Mouse (Mus musculus): ENCODE measurements around the gene Cldn11. TPM values are rescaled to one million over a fixed set of nuclear protein-coding genes. Genes with fewer than 3 reads are reported as not detected.

Cldn11 gene
- polyA plus RNA-seq, 2 experiments: 0.06 TPM; not detected in 1

DNA sequence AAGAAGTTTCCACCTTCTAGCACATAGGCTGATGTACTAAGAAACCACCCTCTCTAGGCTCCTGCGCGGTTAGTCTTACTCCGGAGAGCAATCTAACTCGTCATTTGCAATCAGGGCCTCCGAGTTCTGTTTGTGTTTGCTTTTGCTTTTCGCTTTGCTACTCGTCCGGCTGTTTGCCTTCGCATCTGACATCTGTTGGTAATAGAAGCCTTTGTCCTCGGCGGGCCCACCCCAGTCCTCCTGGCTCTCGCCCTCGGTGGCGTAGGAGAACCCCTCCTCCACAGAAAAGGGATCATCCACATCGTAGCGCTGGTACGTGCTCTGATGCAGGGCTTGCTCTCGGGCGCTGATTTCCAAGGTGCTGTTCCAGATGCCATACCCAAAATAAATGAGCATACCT, 59.3 kb downstream of the Cldn11 start:
- H3K27ac ChIP-seq: no peak overlapping the region
- ATAC-seq (ENCODE audit: insufficient read depth) (no peak), DNase-seq (ENCODE audit: low read depth in 3 of 3, low spot score in 3 of 3) (no peak)
- no peak overlapping the region for H3K4me2 ChIP-seq (ENCODE audit: low read depth)
- H3K27me3 ChIP-seq (ENCODE audit: control insufficient read depth, insufficient read depth, low read length): no peaks in the 10 kb centered on the region
- no peaks in the 10 kb centered on the region for H3K36me3 ChIP-seq (replicated peaks; ENCODE audit: control insufficient read depth, insufficient read depth, low read depth)
- no peaks in the 10 kb centered on the region for H3K9me3 ChIP-seq (ENCODE audit: control insufficient read depth, low read length)
- 25% methylated on average over 19 of the region's 19 CpGs for WGBS (ENCODE audit: insufficient replicate concordance)
- no peak overlapping the region for H3K9ac ChIP-seq (replicated peaks)
- TF ChIP-seq EP300 (IDR thresholded peaks at IDR 0.05; ENCODE audit: low read depth) (no peak), CTCF (IDR thresholded peaks at IDR 0.05; ENCODE audit: low read depth) (no peak)
- H3K4me3 ChIP-seq (ENCODE audit: insufficient read depth in 1 of 2, low read depth in 2 of 2, low read length in 2 of 2): no peak overlapping the region
- no peaks in the 10 kb centered on the region for H3K4me1 ChIP-seq (replicated peaks; ENCODE audit: control insufficient read depth in 2 of 2, insufficient read depth in 2 of 2, low read length in 1 of 2)

DNA sequence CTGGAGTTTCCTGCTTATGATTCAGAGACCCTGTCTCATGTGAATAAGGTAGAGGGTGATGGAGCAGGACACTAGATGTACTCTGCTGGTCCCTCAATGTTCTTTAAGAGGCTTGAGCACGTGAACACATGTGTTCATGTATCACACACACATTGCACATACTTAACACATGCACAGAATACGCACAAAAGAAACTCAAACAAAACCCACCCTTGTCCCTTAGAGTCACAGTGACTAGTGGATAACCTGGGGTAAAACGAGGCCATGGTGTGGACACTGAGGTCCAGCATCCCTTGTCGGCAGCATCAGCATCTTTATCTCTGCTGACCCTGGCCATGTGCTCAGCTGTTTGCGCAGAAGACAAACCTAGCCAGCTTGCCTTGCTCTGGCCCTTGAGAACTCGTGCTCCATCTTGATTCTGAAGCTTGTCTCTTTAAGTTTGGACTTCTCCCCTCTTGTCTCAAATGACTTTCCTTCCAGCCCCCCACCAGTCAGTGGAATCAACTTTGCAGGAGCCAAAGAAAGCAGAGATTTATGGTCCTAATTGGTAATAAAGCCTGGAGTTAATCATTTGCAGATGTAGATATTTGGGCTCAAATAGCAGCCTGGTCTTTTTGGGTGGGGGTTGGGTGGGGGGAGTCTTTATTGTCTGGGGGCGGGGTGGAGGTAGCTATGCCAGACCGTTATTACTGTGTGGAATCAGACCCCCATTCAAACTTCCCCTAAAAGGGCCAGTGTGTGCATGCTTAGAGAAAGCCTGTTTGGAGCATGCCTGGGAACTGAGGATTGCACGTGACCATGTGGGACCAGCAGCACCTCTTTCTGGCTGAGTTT, 62.7 kb downstream of the Cldn11 start:
- no peaks in the 10 kb centered on the region for H3K9me3 ChIP-seq (ENCODE audit: control insufficient read depth, low read length)
- H3K9ac ChIP-seq (replicated peaks): no peak overlapping the region
- 46% methylated on average over 9 of the region's 9 CpGs for WGBS (ENCODE audit: insufficient replicate concordance)
- ATAC-seq (ENCODE audit: insufficient read depth) (no peak), DNase-seq (ENCODE audit: low read depth in 3 of 3, low spot score in 3 of 3) (no peak)
- H3K4me3 ChIP-seq (ENCODE audit: insufficient read depth in 1 of 2, low read depth in 2 of 2, low read length in 2 of 2): no peak overlapping the region
- H3K4me1 ChIP-seq (replicated peaks; ENCODE audit: control insufficient read depth in 2 of 2, insufficient read depth in 2 of 2, low read length in 1 of 2): no peaks in the 10 kb centered on the region
- no peaks in the 10 kb centered on the region for H3K27me3 ChIP-seq (ENCODE audit: control insufficient read depth, insufficient read depth, low read length)
- no peak overlapping the region for H3K27ac ChIP-seq
- no peaks in the 10 kb centered on the region for H3K36me3 ChIP-seq (replicated peaks; ENCODE audit: control insufficient read depth, insufficient read depth, low read depth)
- no peak overlapping the region for H3K4me2 ChIP-seq (ENCODE audit: low read depth)
- TF ChIP-seq EP300 (IDR thresholded peaks at IDR 0.05; ENCODE audit: low read depth) (no peak), CTCF (IDR thresholded peaks at IDR 0.05; ENCODE audit: low read depth) (no peak)

DNA sequence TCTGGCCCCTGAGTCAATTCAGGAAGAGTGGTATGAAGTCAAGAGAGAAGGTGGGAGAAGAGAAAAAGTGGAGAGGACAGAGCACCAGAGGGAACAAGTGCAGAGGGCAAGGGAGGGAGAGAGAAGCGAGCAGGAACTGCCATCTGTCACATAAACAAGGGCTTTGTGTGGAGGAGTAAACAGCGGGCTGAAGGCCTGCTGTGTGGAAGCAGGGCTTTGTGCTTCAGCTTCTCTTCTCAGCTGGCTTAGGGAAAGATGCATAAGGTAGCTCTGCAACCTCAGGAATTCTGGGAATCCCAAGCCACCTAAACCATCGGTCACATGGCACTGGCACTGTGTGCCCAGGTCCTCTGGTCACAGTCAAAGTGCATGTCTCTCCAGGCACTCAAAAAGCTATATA, 64.1 kb downstream of the Cldn11 start:
- no peaks in the 10 kb centered on the region for H3K4me1 ChIP-seq (replicated peaks; ENCODE audit: control insufficient read depth in 2 of 2, insufficient read depth in 2 of 2, low read length in 1 of 2)
- H3K9ac ChIP-seq (replicated peaks): no peak overlapping the region
- ATAC-seq (ENCODE audit: insufficient read depth) (no peak), DNase-seq (ENCODE audit: low read depth in 3 of 3, low spot score in 3 of 3) (no peak)
- no peaks in the 10 kb centered on the region for H3K9me3 ChIP-seq (ENCODE audit: control insufficient read depth, low read length)
- H3K27ac ChIP-seq: no peak overlapping the region
- H3K4me2 ChIP-seq (ENCODE audit: low read depth): no peak overlapping the region
- H3K4me3 ChIP-seq (ENCODE audit: insufficient read depth in 1 of 2, low read depth in 2 of 2, low read length in 2 of 2): no peak overlapping the region
- WGBS (ENCODE audit: insufficient replicate concordance): 36% methylated on average over 3 of the region's 3 CpGs
- TF ChIP-seq EP300 (IDR thresholded peaks at IDR 0.05; ENCODE audit: low read depth) (no peak), CTCF (IDR thresholded peaks at IDR 0.05; ENCODE audit: low read depth) (no peak)
- no peaks in the 10 kb centered on the region for H3K27me3 ChIP-seq (ENCODE audit: control insufficient read depth, insufficient read depth, low read length)
- H3K36me3 ChIP-seq (replicated peaks; ENCODE audit: control insufficient read depth, insufficient read depth, low read depth): no peaks in the 10 kb centered on the region

Other genes starting within 250 kb of the Cldn11 start
- gene Phc3, start 180.5 kb upstream of the Cldn11 start, polyA plus RNA-seq (2012; rRNA removed): 2.6 and 2.9 TPM in 2 replicates
- 1.5 and 1.9 TPM in 2 replicates for gene Phc3, start 180.5 kb upstream of the Cldn11 start, polyA plus RNA-seq (2014; fragmentation: Nextera tagmentation; extraction: Ambion mirVana)
- 3.4 and 4.6 TPM in 2 replicates for gene Prkci, start 154.2 kb upstream of the Cldn11 start, polyA plus RNA-seq (2012; rRNA removed)
- gene Prkci, start 154.2 kb upstream of the Cldn11 start, polyA plus RNA-seq (2014; fragmentation: Nextera tagmentation; extraction: Ambion mirVana): 5.1 and 5.3 TPM in 2 replicates
- gene Skil, start 54.9 kb upstream of the Cldn11 start, polyA plus RNA-seq (2012; rRNA removed): 1.6 and 2.7 TPM in 2 replicates
- gene Skil, start 54.9 kb upstream of the Cldn11 start, polyA plus RNA-seq (2014; fragmentation: Nextera tagmentation; extraction: Ambion mirVana): 4.2 and 4.3 TPM in 2 replicates
- gene Slc7a14, start 160.5 kb downstream of the Cldn11 start, polyA plus RNA-seq (2012; rRNA removed): 0.01 TPM in 1 of 2 replicates, not detected in the other
- 0.03 TPM in 2 replicates for gene Slc7a14, start 160.5 kb downstream of the Cldn11 start, polyA plus RNA-seq (2014; fragmentation: Nextera tagmentation; extraction: Ambion mirVana)

All from liver, embryonic 14.5 days (tissue).